ENCODE assay signal across 10 mouse cellular contexts in genomic region chr17:28332915-28333546, GRCm38 (mm10). TPM values are rescaled to one million over a fixed set of nuclear protein-coding genes. Genes with fewer than 3 reads are reported as not detected.
DNase-seq lines count a peak whose midpoint lies in the region; ATAC-seq and TF ChIP-seq lines count a peak whose summit lies in the region.
"Had no signal": no experiment of that assay in that cellular context is flagged by ENCODE, and none has a peak within 500 bp of the region (broad histone marks: within the 10 kb centered on the region; RNA-seq: fewer than 3 reads in every experiment).

No protein-coding gene starts in this region.

- peaks cover 22% of the 10 kb centered on the region for H3K79me2 ChIP-seq in MEL (ENCODE audit: control insufficient read depth, insufficient read depth, low read length, poor library complexity)

- WGBS in embryonic facial prominence, embryonic 14.5 days, result 52% methylated on average over 27 of the region's 31 CpGs
- WGBS in midbrain, embryonic 11.5 days, result 66% methylated on average over 31 of the region's 31 CpGs

- no peak overlapping the region for H3K9ac ChIP-seq in MEL (ENCODE audit: control insufficient read depth, low read depth, low read length, poor library complexity, severe bottlenecking)
- H3K9ac ChIP-seq in embryonic facial prominence, embryonic 14.5 days (ENCODE audit: low read depth, low read length), result peak overlapping the region; percentile 40; the same call in 1 of the 2 replicates
- H3K9ac ChIP-seq in midbrain, embryonic 11.5 days (ENCODE audit: low read length), result 0 out of 2 replicates have a peak overlapping the region, but pooled peaks have one; percentile 16
- H3K9ac ChIP-seq: liver, embryonic 14.5 days had no signal

- no peak for TF ChIP-seq CTCF in MEL (IDR thresholded peaks at IDR 0.05 in 2 of 3, conservative IDR thresholded peaks at IDR 0.05 in 1 of 3; ENCODE audit: control insufficient read depth in 1 of 3, insufficient read depth in 1 of 3, low read depth in 2 of 3, low read length in 3 of 3, poor library complexity in 1 of 3, severe bottlenecking in 1 of 3)

- H3K9me3 ChIP-seq in MEL (replicated peaks; ENCODE audit: insufficient read depth, low read length), result no peaks in the 10 kb centered on the region
- H3K9me3 ChIP-seq in embryonic facial prominence, embryonic 14.5 days (ENCODE audit: control insufficient read depth, low read length), result no peaks in the 10 kb centered on the region
- no peaks in the 10 kb centered on the region for H3K9me3 ChIP-seq in midbrain, embryonic 11.5 days (ENCODE audit: control insufficient read depth, low read length)

- peaks cover 4 to 5% of the 10 kb centered on the region in 2 experiments; a peak in 3 of 4 replicates for H3K36me3 ChIP-seq in MEL (ENCODE audit: control insufficient read depth in 1 of 2, insufficient read depth in 2 of 2, low read length in 2 of 2)
- H3K36me3 ChIP-seq in embryonic facial prominence, embryonic 14.5 days (ENCODE audit: control insufficient read depth, insufficient read depth, low read length), result peaks cover 89% of the 10 kb centered on the region
- peaks cover 6% of the 10 kb centered on the region for H3K36me3 ChIP-seq in midbrain, embryonic 11.5 days (ENCODE audit: control insufficient read depth, insufficient read depth, low read length)

- H3K27ac ChIP-seq in MEL (ENCODE audit: control insufficient read depth, low read depth, low read length), result no peak overlapping the region
- peak overlapping the region; percentile 63 for H3K27ac ChIP-seq in embryonic facial prominence, embryonic 14.5 days (replicated peaks; ENCODE audit: low read depth, low read length)
- no peak overlapping the region for H3K27ac ChIP-seq in midbrain, embryonic 11.5 days (ENCODE audit: low read depth, low read length)
- H3K27ac ChIP-seq: liver, embryonic 14.5 days had no signal

- ATAC-seq in embryonic facial prominence, embryonic 14.5 days (ENCODE audit: low read depth), result no peak
- ATAC-seq in midbrain, embryonic 11.5 days (ENCODE audit: low FRiP score), result no peak

- H3K4me3 ChIP-seq in MEL (ENCODE audit: control insufficient read depth in 1 of 2, insufficient read depth in 1 of 2, low read depth in 2 of 2, low read length in 2 of 2), result no peak overlapping the region
- H3K4me3 ChIP-seq in embryonic facial prominence, embryonic 14.5 days (ENCODE audit: low read depth, low read length), result no peak overlapping the region
- H3K4me3 ChIP-seq in midbrain, embryonic 11.5 days (ENCODE audit: low read depth, low read length), result no peak overlapping the region

- peak; percentile 35 for DNase-seq in heart, postnatal 4 days
- no peak for DNase-seq in heart, adult 18-20 months
- no peak for DNase-seq in MEL (ENCODE audit: low read depth, low spot score)
- peak; percentile 81 for DNase-seq in embryonic facial prominence, embryonic 14.5 days (ENCODE audit: low spot score)
- DNase-seq in midbrain, embryonic 11.5 days (ENCODE audit: low spot score, missing footprints), result no peak
- DNase-seq in ovary, adult 18-20 months (ENCODE audit: low spot score), result no peak
- DNase-seq in gastrocnemius, adult 8-10 months (ENCODE audit: low spot score in 2 of 2), result no peak
- no peak for DNase-seq in urinary bladder, postnatal 25 days (ENCODE audit: low spot score)
- DNase-seq: thymus, postnatal 4 days had no signal

- TF ChIP-seq POLR2A in MEL (IDR thresholded peaks at IDR 0.05; ENCODE audit: control insufficient read depth in 1 of 2, insufficient read depth in 1 of 2, low read depth in 1 of 2, low read length in 2 of 2, poor library complexity in 1 of 2), result no peak

- H3K4me1 ChIP-seq in MEL (ENCODE audit: control insufficient read depth in 1 of 2, insufficient read depth in 2 of 2, low read length in 2 of 2), result peaks cover 0 to under 1% of the 10 kb centered on the region in 2 experiments; a peak in 1 of 4 replicates
- H3K4me1 ChIP-seq in embryonic facial prominence, embryonic 14.5 days (ENCODE audit: control insufficient read depth, insufficient read depth, low read length), result peaks cover 18% of the 10 kb centered on the region
- H3K4me1 ChIP-seq in midbrain, embryonic 11.5 days (ENCODE audit: control insufficient read depth, insufficient read depth, low read length), result peaks cover 12% of the 10 kb centered on the region

- no peaks in the 10 kb centered on the region for H3K27me3 ChIP-seq in MEL (ENCODE audit: control insufficient read depth in 1 of 2, insufficient read depth in 2 of 2, low read length in 2 of 2)
- no peaks in the 10 kb centered on the region for H3K27me3 ChIP-seq in embryonic facial prominence, embryonic 14.5 days (replicated peaks; ENCODE audit: control insufficient read depth, insufficient read depth, low read length)
- H3K27me3 ChIP-seq in midbrain, embryonic 11.5 days (ENCODE audit: control insufficient read depth, insufficient read depth, low read length), result no peaks in the 10 kb centered on the region

- TF ChIP-seq EP300 in MEL (IDR thresholded peaks at IDR 0.05; ENCODE audit: low read depth in 1 of 2, low read length in 2 of 2), result no peak

- H3K4me2 ChIP-seq in embryonic facial prominence, embryonic 14.5 days (ENCODE audit: low read depth, low read length), result peak overlapping the region; percentile 20; the same call in 1 of the 2 replicates
- no peak overlapping the region for H3K4me2 ChIP-seq in midbrain, embryonic 11.5 days

- no peak for TF ChIP-seq RAD21 in MEL (IDR thresholded peaks at IDR 0.05; ENCODE audit: low read depth, low read length)

TF ChIP-seq in MEL, 35 proteins besides CTCF, POLR2A, EP300 and RAD21:
- TF ChIP-seq ETS1 (IDR thresholded peaks at IDR 0.05; ENCODE audit: low read depth, low read length), result no peak
- peak; percentile 40; the same call in 1 of the 2 replicates for TF ChIP-seq USF1 (IDR thresholded peaks at IDR 0.05; ENCODE audit: low read depth, low read length)
- TF ChIP-seq RCOR1 (IDR thresholded peaks at IDR 0.05; ENCODE audit: low read depth, low read length), result no peak
- no peak for TF ChIP-seq MAZ (IDR thresholded peaks at IDR 0.05; ENCODE audit: low read depth, low read length)
- no peak for TF ChIP-seq ZMIZ1 (IDR thresholded peaks at IDR 0.05; ENCODE audit: low read depth, low read length)
TF ChIP-seq in MEL: peak in this region for 1.

RNA-seq across cellular contexts. Expression of gene Rpl10a, which starts 4.8 kb away (rescaled TPM):
- total RNA-seq in heart, postnatal 4 days (2021), result 100 to 1,000 TPM; 663 to 665 TPM
- total RNA-seq in heart, adult 18-20 months (2021), result 100 to 1,000 TPM; 422 to 438 TPM
- total RNA-seq in MEL (2012; rRNA removed), result 2,803 and 2,872 TPM in 2 replicates
- 1,000 to 10,000 TPM in 1 of 2 experiments, not detected in 1; 2,044 TPM for polyA plus RNA-seq in MEL (2012; ENCODE audit: insufficient read depth in 1 of 2, insufficient read length in 2 of 2, low read depth in 1 of 2, low replicate concordance in 2 of 2, missing spikeins in 1 of 2)
- polyA plus RNA-seq in embryonic facial prominence, embryonic 14.5 days (2014; fragmentation: Nextera tagmentation; extraction: Ambion mirVana), result 800 and 852 TPM in 2 replicates
- polyA plus RNA-seq in midbrain, embryonic 11.5 days (2014; fragmentation: Nextera tagmentation; extraction: Ambion mirVana), result 465 and 471 TPM in 2 replicates
- 100 to 1,000 TPM; 377 to 515 (median 422) TPM for total RNA-seq in gastrocnemius, adult 8-10 months (2022)

RNA-seq across cellular contexts. Expression of gene Tead3, which starts 17.6 kb away (rescaled TPM):
- 10 to 100 TPM; 26.3 to 30.2 TPM for total RNA-seq in heart, postnatal 4 days (2021)
- total RNA-seq in heart, adult 18-20 months (2021), result 10 to 100 TPM; 12.0 to 13.3 TPM
- 0.46 and 0.73 TPM in 2 replicates for total RNA-seq in MEL (2012; rRNA removed)
- 1 to 10 TPM in 1 of 2 experiments, not detected in 1; 4.1 TPM for polyA plus RNA-seq in MEL (2012; ENCODE audit: insufficient read depth in 1 of 2, insufficient read length in 2 of 2, low read depth in 1 of 2, low replicate concordance in 2 of 2, missing spikeins in 1 of 2)
- 11.3 and 12.0 TPM in 2 replicates for polyA plus RNA-seq in embryonic facial prominence, embryonic 14.5 days (2014; fragmentation: Nextera tagmentation; extraction: Ambion mirVana)
- 3.5 and 3.7 TPM in 2 replicates for polyA plus RNA-seq in midbrain, embryonic 11.5 days (2014; fragmentation: Nextera tagmentation; extraction: Ambion mirVana)
- total RNA-seq in gastrocnemius, adult 8-10 months (2022), result 1 to 10 TPM; 3.2 to 5.7 (median 4.5) TPM

RNA-seq across cellular contexts. Expression of gene Fance, which starts 19.7 kb away (rescaled TPM):
- 10 to 100 TPM; 18.7 to 19.4 TPM for total RNA-seq in heart, postnatal 4 days (2021)
- total RNA-seq in heart, adult 18-20 months (2021), result 10 to 100 TPM; 10.5 to 12.7 TPM
- total RNA-seq in MEL (2012; rRNA removed), result 46.0 and 51.2 TPM in 2 replicates
- polyA plus RNA-seq in MEL (2012; ENCODE audit: insufficient read depth in 1 of 2, insufficient read length in 2 of 2, low read depth in 1 of 2, low replicate concordance in 2 of 2, missing spikeins in 1 of 2), result 100 to 1,000 TPM; 105 to 382 TPM
- polyA plus RNA-seq in embryonic facial prominence, embryonic 14.5 days (2014; fragmentation: Nextera tagmentation; extraction: Ambion mirVana), result 26.1 and 30.6 TPM in 2 replicates
- 18.5 and 19.5 TPM in 2 replicates for polyA plus RNA-seq in midbrain, embryonic 11.5 days (2014; fragmentation: Nextera tagmentation; extraction: Ambion mirVana)
- 10 to 100 TPM in 1 of 4 experiments, 1 to 10 TPM in 3; 9.0 to 14.3 (median 9.3) TPM for total RNA-seq in gastrocnemius, adult 8-10 months (2022)

RNA-seq across cellular contexts. Expression of gene Tulp1, which starts 32.0 kb away (rescaled TPM):
- total RNA-seq in heart, postnatal 4 days (2021), result 1 to 10 TPM; 1.0 to 1.5 TPM
- not detected for total RNA-seq in heart, adult 18-20 months (2021)
- total RNA-seq in MEL (2012; rRNA removed), result 0.23 and 0.49 TPM in 2 replicates
- 1 to 10 TPM in 1 of 2 experiments, not detected in 1; 2.4 TPM for polyA plus RNA-seq in MEL (2012; ENCODE audit: insufficient read depth in 1 of 2, insufficient read length in 2 of 2, low read depth in 1 of 2, low replicate concordance in 2 of 2, missing spikeins in 1 of 2)
- polyA plus RNA-seq in embryonic facial prominence, embryonic 14.5 days (2014; fragmentation: Nextera tagmentation; extraction: Ambion mirVana), result 3.9 and 6.0 TPM in 2 replicates
- polyA plus RNA-seq in midbrain, embryonic 11.5 days (2014; fragmentation: Nextera tagmentation; extraction: Ambion mirVana), result 4.6 and 4.9 TPM in 2 replicates
- total RNA-seq in gastrocnemius, adult 8-10 months (2022), result not detected

Comparison
In these comparisons a context has a peak if more than half of its experiments do, and no peak if none do; other contexts are left out.
1. DNase-seq: peak in heart, postnatal 4 days (single experiment) and embryonic facial prominence, embryonic 14.5 days (single experiment); none in heart, adult 18-20 months (0 of 2), MEL (single experiment), midbrain, embryonic 11.5 days (single experiment), ovary, adult 18-20 months (single experiment), gastrocnemius, adult 8-10 months (0 of 2) and urinary bladder, postnatal 25 days (single experiment).